Mouse (Mus musculus) ovary, postnatal 14 days (tissue): Measurements from ENCODE around the gene Nudt15.

Source experiments
- DNase-seq: peaks from one replicate; pipeline ENCODE4 v3.0.0; 2022; ENCODE audit warnings: low spot score

Gene Nudt15

GRCm38 (mm10) chr14:73470593-73470992 lies 77.4 kb downstream of the Nudt15 start:
- no peak for DNase-seq

GRCm38 (mm10) chr14:73469506-73469905 lies 78.5 kb downstream of the Nudt15 start:
- no peak for DNase-seq
